Mouse (Mus musculus) left cerebral cortex, adult 18-20 months (tissue): Measurements from ENCODE around the gene Drosha. TPM values are rescaled to one million over a fixed set of nuclear protein-coding genes. Genes with fewer than 3 reads are reported as not detected.

ENCODE experiments used
- DNase-seq, 2 experiments: peaks; one replicate each; pipeline ENCODE4 v3.0.0; 2021 to 2022; ENCODE audit warnings: low spot score in 2 of 2, mixed read lengths in 1 of 2
- total RNA-seq, 2 experiments: library from RNA; stranded (reverse); gene quantifications; 2 replicates each; pipeline ENCODE4 v1.2.3; 2021

Drosha gene
- total RNA-seq, 2 experiments from 2014 or later, result 87.5 to 90.5 TPM

GRCm38 (mm10) chr15:12825408-12825807, 793 bp downstream of the Drosha start:
- DNase-seq, result no peak

GRCm38 (mm10) chr15:12829878-12830277, 5.3 kb downstream of the Drosha start:
- DNase-seq, result no peak

- DNase-seq, result no peak
Observed at GRCm38 (mm10) chr15:12832599-12832998, 8.0 kb downstream of the Drosha start.

- DNase-seq, result no peak
Observed at GRCm38 (mm10) chr15:12833385-12833784, 8.8 kb downstream of the Drosha start.

- no peak for DNase-seq
Observed at GRCm38 (mm10) chr15:12834231-12834630, 9.6 kb downstream of the Drosha start.

GRCm38 (mm10) chr15:12840737-12841136, 16.1 kb downstream of the Drosha start:
- DNase-seq, result no peak

- DNase-seq, result no peak
Observed at GRCm38 (mm10) chr15:12842833-12843232, 18.2 kb downstream of the Drosha start.

GRCm38 (mm10) chr15:12848196-12848975, 23.8 kb downstream of the Drosha start:
- no peak for DNase-seq

- no peak for DNase-seq
Observed at GRCm38 (mm10) chr15:12849373-12849772, 24.8 kb downstream of the Drosha start.

- no peak for DNase-seq
Observed at GRCm38 (mm10) chr15:12853471-12853870, 28.9 kb downstream of the Drosha start.

GRCm38 (mm10) chr15:12856780-12857179, 32.2 kb downstream of the Drosha start:
- no peak for DNase-seq

- DNase-seq, result no peak
Observed at GRCm38 (mm10) chr15:12857840-12858516, 33.4 kb downstream of the Drosha start.

GRCm38 (mm10) chr15:12858645-12859044, 34.0 kb downstream of the Drosha start:
- DNase-seq, result no peak

- no peak for DNase-seq
Observed at GRCm38 (mm10) chr15:12862061-12862460, 37.4 kb downstream of the Drosha start.

- DNase-seq, result no peak
Observed at GRCm38 (mm10) chr15:12863669-12864068, 39.1 kb downstream of the Drosha start.

GRCm38 (mm10) chr15:12865595-12866314, 41.1 kb downstream of the Drosha start:
- no peak for DNase-seq

- DNase-seq, result no peak
Observed at GRCm38 (mm10) chr15:12867269-12867668, 42.7 kb downstream of the Drosha start.

GRCm38 (mm10) chr15:12875442-12876176, 51.0 kb downstream of the Drosha start:
- no peak for DNase-seq

- DNase-seq, result no peak
Observed at GRCm38 (mm10) chr15:12876266-12876665, 51.7 kb downstream of the Drosha start.

- no peak for DNase-seq
Observed at GRCm38 (mm10) chr15:12876881-12877280, 52.3 kb downstream of the Drosha start.

- no peak for DNase-seq
Observed at GRCm38 (mm10) chr15:12877934-12878333, 53.3 kb downstream of the Drosha start.
